Mouse (Mus musculus) adrenal gland, postnatal 4 days (tissue): ENCODE measurements around the gene Trabd2b. TPM values are rescaled to one million over a fixed set of nuclear protein-coding genes. Genes with fewer than 3 reads are reported as not detected.

Source experiments
- DNase-seq, 2 experiments: peaks; one replicate each; pipeline ENCODE4 v3.0.0; 2021 to 2022; ENCODE audit warnings: low spot score in 2 of 2, mixed read lengths in 2 of 2
- total RNA-seq, 2 experiments: library from RNA; stranded (reverse); gene quantifications; 2 replicates each; pipeline ENCODE4 v1.2.3; 2021

The Trabd2b gene
- total RNA-seq, 2 experiments from 2014 or later: 1.9 to 7.2 TPM

GRCm38 (mm10) chr4:114533894-114534754, 127.6 kb downstream of the Trabd2b start:
- DNase-seq: no peak

- no peak for DNase-seq
Measured at GRCm38 (mm10) chr4:114537376-114537974, 131.0 kb downstream of the Trabd2b start.

GRCm38 (mm10) chr4:114540031-114540430, 133.5 kb downstream of the Trabd2b start:
- DNase-seq: no peak

GRCm38 (mm10) chr4:114541221-114541620, 134.7 kb downstream of the Trabd2b start:
- no peak for DNase-seq

- DNase-seq: no peak
Measured at GRCm38 (mm10) chr4:114542136-114542535, 135.6 kb downstream of the Trabd2b start.

- no peak for DNase-seq
Measured at GRCm38 (mm10) chr4:114545481-114546200, 139.1 kb downstream of the Trabd2b start.

GRCm38 (mm10) chr4:114547658-114548448, 141.3 kb downstream of the Trabd2b start:
- no peak for DNase-seq

- no peak for DNase-seq
Measured at GRCm38 (mm10) chr4:114549487-114549886, 143.0 kb downstream of the Trabd2b start.

- no peak for DNase-seq
Measured at GRCm38 (mm10) chr4:114550471-114551156, 144.1 kb downstream of the Trabd2b start.

- no peak for DNase-seq
Measured at GRCm38 (mm10) chr4:114556880-114557279, 150.4 kb downstream of the Trabd2b start.

- DNase-seq: no peak
Measured at GRCm38 (mm10) chr4:114557731-114558130, 151.2 kb downstream of the Trabd2b start.

- DNase-seq: no peak
Measured at GRCm38 (mm10) chr4:114558487-114558886, 152.0 kb downstream of the Trabd2b start.

- no peak for DNase-seq
Measured at GRCm38 (mm10) chr4:114560638-114561216, 154.2 kb downstream of the Trabd2b start.

- no peak for DNase-seq
Measured at GRCm38 (mm10) chr4:114564131-114564695, 157.7 kb downstream of the Trabd2b start.

- DNase-seq: no peak
Measured at GRCm38 (mm10) chr4:114567594-114567993, 161.1 kb downstream of the Trabd2b start.

- no peak for DNase-seq
Measured at GRCm38 (mm10) chr4:114568081-114568605, 161.6 kb downstream of the Trabd2b start.

GRCm38 (mm10) chr4:114578153-114578950, 171.8 kb downstream of the Trabd2b start:
- no peak for DNase-seq

- DNase-seq: no peak
Measured at GRCm38 (mm10) chr4:114583546-114584144, 177.1 kb downstream of the Trabd2b start.
